Mouse (Mus musculus): ENCODE results near the gene Fosl2. TPM values are rescaled to one million over a fixed set of nuclear protein-coding genes. Genes with fewer than 3 reads are reported as not detected.

Fosl2 gene
- polyA plus RNA-seq, 1 experiment from 2014 or later = 3.7 TPM

- Histone ChIP-seq H3K27me3 (replicated peaks; ENCODE audit: control insufficient read depth, insufficient read depth, low read length) (no peaks in the 10 kb centered on the region), H3K36me3 (ENCODE audit: control insufficient read depth, insufficient read depth) (no peaks in the 10 kb centered on the region)
These were observed 55.7 kb downstream of the Fosl2 start for GRCm38 (mm10) chr5:32191259-32191658.

GRCm38 (mm10) chr5:32192016-32192845 is 56.6 kb downstream of the Fosl2 start:
- Histone ChIP-seq H3K9me3 (ENCODE audit: control insufficient read depth, low read length) (no peaks in the 10 kb centered on the region), H3K4me1 (replicated peaks; ENCODE audit: control insufficient read depth, insufficient read depth, low read length) (no peaks in the 10 kb centered on the region), H3K9ac (replicated peaks; ENCODE audit: low read depth, low read length) (no peak overlapping the region), H3K36me3 (ENCODE audit: control insufficient read depth, insufficient read depth) (no peaks in the 10 kb centered on the region), H3K27ac (ENCODE audit: low read length) (no peak overlapping the region), H3K4me3 (replicated peaks; ENCODE audit: low read length) (no peak overlapping the region), H3K4me2 (ENCODE audit: low read length) (no peak overlapping the region), H3K27me3 (replicated peaks; ENCODE audit: control insufficient read depth, insufficient read depth, low read length) (no peaks in the 10 kb centered on the region)
- WGBS = 86% methylated on average over 16 of the region's 16 CpGs
- no peak for ATAC-seq

More at GRCm38 (mm10) chr5:32191259-32191658, 55.7 kb downstream of the Fosl2 start:
- ATAC-seq = no peak
- Histone ChIP-seq H3K9me3 (ENCODE audit: control insufficient read depth, low read length) (no peaks in the 10 kb centered on the region), H3K4me2 (ENCODE audit: low read length) (no peak overlapping the region), H3K4me1 (replicated peaks; ENCODE audit: control insufficient read depth, insufficient read depth, low read length) (no peaks in the 10 kb centered on the region), H3K4me3 (replicated peaks; ENCODE audit: low read length) (no peak overlapping the region), H3K27ac (ENCODE audit: low read length) (no peak overlapping the region), H3K9ac (replicated peaks; ENCODE audit: low read depth, low read length) (no peak overlapping the region)
- 74% methylated on average over 5 of the region's 5 CpGs for WGBS

GRCm38 (mm10) chr5:32194236-32194635 is 58.6 kb downstream of the Fosl2 start:
- Histone ChIP-seq H3K9me3 (ENCODE audit: control insufficient read depth, low read length) (no peaks in the 10 kb centered on the region), H3K36me3 (ENCODE audit: control insufficient read depth, insufficient read depth) (no peaks in the 10 kb centered on the region), H3K4me2 (ENCODE audit: low read length) (no peak overlapping the region), H3K27ac (ENCODE audit: low read length) (no peak overlapping the region), H3K4me3 (replicated peaks; ENCODE audit: low read length) (no peak overlapping the region), H3K27me3 (replicated peaks; ENCODE audit: control insufficient read depth, insufficient read depth, low read length) (no peaks in the 10 kb centered on the region), H3K4me1 (replicated peaks; ENCODE audit: control insufficient read depth, insufficient read depth, low read length) (no peaks in the 10 kb centered on the region), H3K9ac (replicated peaks; ENCODE audit: low read depth, low read length) (no peak overlapping the region)
- no peak for ATAC-seq
- WGBS = 81% methylated on average over 4 of the region's 4 CpGs

- Histone ChIP-seq H3K36me3 (ENCODE audit: control insufficient read depth, insufficient read depth) (no peaks in the 10 kb centered on the region), H3K4me2 (ENCODE audit: low read length) (no peak overlapping the region), H3K27ac (ENCODE audit: low read length) (no peak overlapping the region), H3K9ac (replicated peaks; ENCODE audit: low read depth, low read length) (no peak overlapping the region), H3K4me1 (replicated peaks; ENCODE audit: control insufficient read depth, insufficient read depth, low read length) (no peaks in the 10 kb centered on the region), H3K9me3 (ENCODE audit: control insufficient read depth, low read length) (no peaks in the 10 kb centered on the region), H3K27me3 (replicated peaks; ENCODE audit: control insufficient read depth, insufficient read depth, low read length) (no peaks in the 10 kb centered on the region), H3K4me3 (replicated peaks; ENCODE audit: low read length) (no peak overlapping the region)
- WGBS = 61% methylated on average over 12 of the region's 12 CpGs
- no peak for ATAC-seq
These were observed 60.4 kb downstream of the Fosl2 start for GRCm38 (mm10) chr5:32195857-32196609.

- WGBS = 13% methylated on average over 4 of the region's 4 CpGs
- Histone ChIP-seq H3K9me3 (ENCODE audit: control insufficient read depth, low read length) (no peaks in the 10 kb centered on the region), H3K4me3 (replicated peaks; ENCODE audit: low read length) (no peak overlapping the region), H3K27me3 (replicated peaks; ENCODE audit: control insufficient read depth, insufficient read depth, low read length) (no peaks in the 10 kb centered on the region), H3K4me2 (ENCODE audit: low read length) (no peak overlapping the region), H3K4me1 (replicated peaks; ENCODE audit: control insufficient read depth, insufficient read depth, low read length) (no peaks in the 10 kb centered on the region), H3K36me3 (ENCODE audit: control insufficient read depth, insufficient read depth) (no peaks in the 10 kb centered on the region), H3K27ac (ENCODE audit: low read length) (no peak overlapping the region), H3K9ac (replicated peaks; ENCODE audit: low read depth, low read length) (no peak overlapping the region)
- peak; percentile 59; the same call in 1 of the 2 replicates for ATAC-seq
These were observed 62.1 kb downstream of the Fosl2 start for GRCm38 (mm10) chr5:32197698-32198097.

GRCm38 (mm10) chr5:32199136-32199535 is 63.5 kb downstream of the Fosl2 start:
- WGBS = 81% methylated on average over 3 of the region's 3 CpGs
- H3K36me3 ChIP-seq (ENCODE audit: control insufficient read depth, insufficient read depth) = no peaks in the 10 kb centered on the region

GRCm38 (mm10) chr5:32199594-32199993 is 64.0 kb downstream of the Fosl2 start:
- no peak overlapping the region for H3K4me2 ChIP-seq (ENCODE audit: low read length)
- ATAC-seq = no peak
- WGBS = 96% methylated on average over 3 of the region's 3 CpGs
- H3K9me3 ChIP-seq (ENCODE audit: control insufficient read depth, low read length) = no peaks in the 10 kb centered on the region
- H3K4me3 ChIP-seq (replicated peaks; ENCODE audit: low read length) = no peak overlapping the region
- H3K9ac ChIP-seq (replicated peaks; ENCODE audit: low read depth, low read length) = no peak overlapping the region
- H3K27ac ChIP-seq (ENCODE audit: low read length) = no peak overlapping the region
- H3K36me3 ChIP-seq (ENCODE audit: control insufficient read depth, insufficient read depth) = no peaks in the 10 kb centered on the region
- no peaks in the 10 kb centered on the region for H3K27me3 ChIP-seq (replicated peaks; ENCODE audit: control insufficient read depth, insufficient read depth, low read length)
- no peaks in the 10 kb centered on the region for H3K4me1 ChIP-seq (replicated peaks; ENCODE audit: control insufficient read depth, insufficient read depth, low read length)

More at GRCm38 (mm10) chr5:32199136-32199535, 63.5 kb downstream of the Fosl2 start:
- Histone ChIP-seq H3K27me3 (replicated peaks; ENCODE audit: control insufficient read depth, insufficient read depth, low read length) (no peaks in the 10 kb centered on the region), H3K4me3 (replicated peaks; ENCODE audit: low read length) (no peak overlapping the region), H3K27ac (ENCODE audit: low read length) (no peak overlapping the region), H3K4me2 (ENCODE audit: low read length) (no peak overlapping the region), H3K4me1 (replicated peaks; ENCODE audit: control insufficient read depth, insufficient read depth, low read length) (no peaks in the 10 kb centered on the region), H3K9ac (replicated peaks; ENCODE audit: low read depth, low read length) (no peak overlapping the region), H3K9me3 (ENCODE audit: control insufficient read depth, low read length) (no peaks in the 10 kb centered on the region)
- no peak for ATAC-seq

- ATAC-seq = no peak
- H3K4me1 ChIP-seq (replicated peaks; ENCODE audit: control insufficient read depth, insufficient read depth, low read length) = no peaks in the 10 kb centered on the region
- no peak overlapping the region for H3K9ac ChIP-seq (replicated peaks; ENCODE audit: low read depth, low read length)
- H3K27me3 ChIP-seq (replicated peaks; ENCODE audit: control insufficient read depth, insufficient read depth, low read length) = no peaks in the 10 kb centered on the region
- H3K4me2 ChIP-seq (ENCODE audit: low read length) = no peak overlapping the region
- H3K9me3 ChIP-seq (ENCODE audit: control insufficient read depth, low read length) = no peaks in the 10 kb centered on the region
- H3K4me3 ChIP-seq (replicated peaks; ENCODE audit: low read length) = no peak overlapping the region
- WGBS = 74% methylated on average over 4 of the region's 4 CpGs
- H3K27ac ChIP-seq (ENCODE audit: low read length) = no peak overlapping the region
- H3K36me3 ChIP-seq (ENCODE audit: control insufficient read depth, insufficient read depth) = no peaks in the 10 kb centered on the region
These were observed 69.1 kb downstream of the Fosl2 start for GRCm38 (mm10) chr5:32204653-32205052.

GRCm38 (mm10) chr5:32206726-32207125 is 71.1 kb downstream of the Fosl2 start:
- no peak overlapping the region for H3K9ac ChIP-seq (replicated peaks; ENCODE audit: low read depth, low read length)

More at GRCm38 (mm10) chr5:32206726-32207125, 71.1 kb downstream of the Fosl2 start:
- 77% methylated on average over 2 of the region's 2 CpGs for WGBS
- H3K9me3 ChIP-seq (ENCODE audit: control insufficient read depth, low read length) = no peaks in the 10 kb centered on the region
- H3K27ac ChIP-seq (ENCODE audit: low read length) = no peak overlapping the region
- no peak overlapping the region for H3K4me3 ChIP-seq (replicated peaks; ENCODE audit: low read length)
- no peaks in the 10 kb centered on the region for H3K36me3 ChIP-seq (ENCODE audit: control insufficient read depth, insufficient read depth)
- no peaks in the 10 kb centered on the region for H3K27me3 ChIP-seq (replicated peaks; ENCODE audit: control insufficient read depth, insufficient read depth, low read length)
- no peak overlapping the region for H3K4me2 ChIP-seq (ENCODE audit: low read length)
- no peak for ATAC-seq
- no peaks in the 10 kb centered on the region for H3K4me1 ChIP-seq (replicated peaks; ENCODE audit: control insufficient read depth, insufficient read depth, low read length)
